Mouse (Mus musculus) WW6 (cell line): ENCODE data around the gene Golph3l.
A peak's percentile ranks its signal among the peaks of the same experiment; 100 is the strongest.
"Not testable (repeated sequence)": the region's sequence is repeated elsewhere in the genome, so short reads cannot be mapped to it uniquely, and the experiment has no call there.

Experiments used
- DNase-seq: peaks from one replicate; pipeline ENCODE4 v3.0.0-alpha.2; 2013; ENCODE audit warnings: low read depth, low spot score

Gene Golph3l

DNA sequence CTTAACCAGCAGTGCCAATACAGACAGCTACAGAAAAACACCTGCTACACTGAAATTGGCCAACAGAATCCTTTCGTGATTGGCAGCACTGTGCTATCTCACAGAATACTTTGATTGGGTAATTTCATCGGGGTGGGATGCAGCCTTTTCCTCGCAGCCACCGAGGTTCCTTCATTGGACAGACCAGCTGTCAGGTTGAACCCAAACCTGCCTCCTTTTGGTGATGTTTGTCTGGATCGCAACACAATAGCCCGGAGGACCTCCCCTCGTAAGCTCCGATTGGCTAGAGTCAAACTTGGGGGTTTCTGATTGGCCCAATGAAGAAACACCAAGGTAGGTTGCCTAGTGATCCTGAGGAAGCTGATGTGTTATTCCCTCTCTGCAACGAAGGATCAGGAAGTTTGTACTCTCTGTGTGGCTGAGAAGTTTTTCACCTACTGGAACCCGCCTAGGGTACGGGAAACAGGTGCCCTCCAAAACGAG is at the start of gene Golph3l:
Golph3l (plus strand) TSS at position 331 of the 483 bp plus-strand sequence.
- peak; percentile 90 for DNase-seq

DNA sequence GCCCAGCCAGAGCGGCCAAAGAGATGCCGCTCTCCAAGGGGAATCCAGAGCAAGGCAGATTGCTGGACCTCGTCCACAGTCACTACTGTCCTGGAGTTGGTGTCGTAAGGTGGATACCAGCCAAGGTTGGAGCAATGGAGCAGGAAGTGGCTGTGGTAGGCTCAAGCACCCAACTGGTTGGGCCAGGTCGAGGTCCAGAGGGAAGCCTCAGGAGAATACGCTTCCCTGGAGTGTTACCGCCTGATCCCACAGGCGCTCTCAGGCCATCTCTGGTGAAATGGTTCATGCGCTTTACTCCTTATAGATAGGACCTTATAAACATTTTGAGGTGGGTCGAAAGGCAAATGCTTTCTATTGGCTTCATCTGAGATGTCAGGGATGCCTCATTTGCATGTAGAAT is 49.8 kb upstream of the Golph3l start:
- no peak for DNase-seq

DNA sequence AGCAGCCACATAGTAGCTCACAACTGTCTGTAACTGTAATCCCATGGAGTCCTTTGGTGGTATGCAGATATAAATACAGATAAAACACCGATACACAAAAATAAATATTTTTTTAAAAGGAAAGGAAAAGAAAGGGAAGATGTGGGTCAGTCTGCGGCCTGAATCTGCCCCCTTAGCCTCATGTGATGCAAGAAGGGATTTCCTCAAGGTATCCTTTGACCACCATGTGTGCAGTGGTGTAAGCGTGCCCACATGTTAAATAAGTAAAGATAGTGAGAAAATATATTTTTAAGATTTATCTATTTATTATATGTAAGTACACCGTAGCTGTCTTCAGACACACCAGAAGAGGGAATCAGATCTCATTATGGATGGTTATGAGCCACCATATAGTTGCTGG is 48.9 kb upstream of the Golph3l start:
- no peak for DNase-seq

- DNase-seq: not testable (repeated sequence)
These were observed 47.5 kb upstream of the Golph3l start for GRCm38 (mm10) chr3:95541186-95541585.

DNA sequence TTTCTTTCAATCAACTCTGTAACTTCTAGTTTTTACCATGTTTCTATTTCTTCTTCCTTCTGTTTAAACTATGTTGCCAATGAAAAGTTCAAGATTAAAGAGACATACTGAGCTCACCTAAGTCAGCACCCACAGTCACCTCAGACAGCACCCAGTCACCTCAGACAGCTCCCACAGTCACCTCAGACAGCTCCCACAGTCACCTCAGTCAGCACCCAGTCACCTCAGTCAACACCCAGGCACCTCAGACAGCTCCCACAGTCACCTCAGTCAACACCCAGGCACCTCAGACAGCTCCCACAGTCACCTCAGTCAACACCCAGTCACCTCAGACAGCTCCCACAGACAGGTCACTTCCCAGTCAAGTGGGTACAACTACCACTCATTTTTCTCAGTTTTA is 46.6 kb upstream of the Golph3l start:
- no peak for DNase-seq

DNA sequence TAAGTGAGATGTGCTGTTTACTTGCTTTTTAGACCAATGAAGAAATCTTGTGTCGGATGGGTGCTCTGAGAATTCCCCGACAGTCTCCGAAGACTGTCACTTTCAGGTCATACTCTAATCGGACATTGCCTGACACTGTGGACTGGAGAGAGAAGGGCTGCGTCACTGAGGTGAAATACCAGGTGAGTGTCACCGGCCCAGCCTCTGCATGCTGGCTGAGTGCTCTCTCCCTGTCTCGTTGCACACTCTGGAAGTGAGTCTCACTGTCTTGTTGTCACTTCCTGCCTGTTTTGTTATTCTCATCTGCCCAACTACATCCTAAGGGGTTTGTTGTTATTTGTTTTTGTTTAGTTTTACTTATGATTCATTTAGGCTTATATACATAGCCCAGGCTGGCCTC is 45.8 kb upstream of the Golph3l start:
- DNase-seq: no peak

DNA sequence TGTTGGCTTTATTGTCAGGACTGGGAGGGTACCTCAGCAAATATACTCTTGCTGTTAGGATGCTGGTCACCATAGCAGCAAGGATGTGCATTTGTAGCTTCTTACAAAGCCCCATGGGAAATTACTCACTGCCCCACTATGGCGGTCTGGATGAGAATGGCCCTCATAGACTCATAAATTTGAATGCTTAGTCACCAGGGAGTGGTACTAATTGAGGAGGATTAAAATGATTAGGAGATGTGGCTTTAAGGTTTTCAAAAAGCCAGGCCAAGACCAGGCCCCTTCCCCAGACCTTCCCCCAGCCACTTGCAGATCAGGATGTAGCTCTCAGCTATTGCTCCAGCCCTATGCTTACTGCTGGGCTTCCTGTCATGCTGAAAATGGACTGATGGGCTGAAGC is 38.6 kb upstream of the Golph3l start:
- DNase-seq: no peak

DNA sequence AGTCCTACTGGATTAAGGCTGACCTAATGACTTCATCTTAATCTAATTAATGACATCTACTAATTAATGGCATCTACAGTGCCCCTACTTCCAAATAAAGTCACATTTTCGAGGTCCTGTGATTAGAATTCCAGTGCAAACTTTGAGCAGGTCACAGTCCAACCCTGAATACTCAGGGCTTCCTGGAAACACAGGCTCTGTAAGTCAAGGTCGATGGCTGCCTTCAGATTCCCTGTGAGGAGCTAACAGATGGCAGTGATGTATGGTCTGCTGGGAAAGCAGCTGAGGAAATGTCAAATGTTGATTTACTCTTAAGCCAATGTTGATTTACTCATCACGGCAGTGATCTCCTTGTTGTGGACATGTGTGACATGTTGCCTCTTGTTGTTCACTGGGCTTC is 34.7 kb upstream of the Golph3l start:
- DNase-seq: no peak

- DNase-seq: peak; percentile 40
These were observed 29.3 kb upstream of the Golph3l start, which contains the start of gene Hormad1 for GRCm38 (mm10) chr3:95559437-95559836. Gene Hormad1, plus strand, starts transcription at chr3:95559677.

DNA sequence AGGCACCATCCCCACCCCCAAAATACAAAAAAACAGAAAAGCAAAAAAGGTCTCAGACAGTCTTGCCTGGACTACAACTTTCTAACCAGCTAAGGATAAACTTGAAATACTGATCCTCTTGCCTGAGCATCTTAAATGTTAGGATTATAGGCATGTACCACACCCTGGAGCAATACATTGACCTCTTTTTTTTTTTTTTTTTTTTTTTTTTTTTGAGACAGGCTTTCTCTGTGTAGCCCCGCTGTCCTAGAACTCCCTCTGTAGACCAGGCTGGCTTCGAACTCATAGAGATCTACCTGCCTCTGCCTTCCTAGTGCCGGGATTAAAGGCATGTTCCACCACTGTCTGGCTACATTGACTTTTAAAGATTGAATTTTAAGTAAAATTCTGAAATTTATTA is 28.0 kb upstream of the Golph3l start:
- DNase-seq: no peak

DNA sequence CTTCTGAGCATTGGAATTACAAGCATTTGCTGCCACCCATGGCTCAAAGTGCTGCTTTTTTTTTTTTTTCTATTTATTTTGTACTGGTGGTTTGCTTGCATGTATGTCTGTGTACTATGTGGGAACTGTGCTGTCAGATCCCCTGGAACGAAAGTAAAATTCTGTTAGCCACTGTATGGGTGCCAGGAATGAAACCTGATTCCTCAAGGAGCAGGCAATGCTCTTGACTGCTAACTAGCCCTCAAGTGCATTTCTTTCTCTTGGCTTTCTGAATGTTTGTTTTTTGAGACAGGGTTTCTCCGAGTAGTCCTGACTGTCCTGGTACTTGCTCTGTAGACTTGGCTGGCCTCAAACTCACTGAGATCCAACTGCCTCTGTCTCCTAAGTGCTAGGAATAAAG is 26.9 kb upstream of the Golph3l start:
- no peak for DNase-seq

DNA sequence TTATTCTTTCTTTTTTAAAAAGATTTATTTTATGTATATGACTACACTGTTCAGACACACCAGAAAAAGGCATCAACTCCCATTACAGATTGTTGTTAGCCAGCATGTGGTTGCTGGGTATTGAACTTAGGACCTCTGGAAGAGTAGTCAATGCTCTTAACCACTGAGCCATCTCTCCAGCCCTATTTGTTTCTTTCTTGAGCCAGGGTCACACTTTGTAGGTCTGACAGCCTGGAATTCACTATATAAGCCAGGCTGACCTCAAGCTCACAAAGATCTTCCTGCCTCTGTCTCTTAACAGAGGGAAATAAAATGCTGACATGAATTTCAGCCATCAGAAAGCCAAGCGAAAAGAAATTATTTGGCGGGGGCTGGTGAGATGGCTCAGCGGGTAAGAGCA is 19.1 kb upstream of the Golph3l start:
- no peak for DNase-seq

- DNase-seq: no peak
These were observed 755 bp upstream of the Golph3l start for GRCm38 (mm10) chr3:95587754-95588603.

DNA sequence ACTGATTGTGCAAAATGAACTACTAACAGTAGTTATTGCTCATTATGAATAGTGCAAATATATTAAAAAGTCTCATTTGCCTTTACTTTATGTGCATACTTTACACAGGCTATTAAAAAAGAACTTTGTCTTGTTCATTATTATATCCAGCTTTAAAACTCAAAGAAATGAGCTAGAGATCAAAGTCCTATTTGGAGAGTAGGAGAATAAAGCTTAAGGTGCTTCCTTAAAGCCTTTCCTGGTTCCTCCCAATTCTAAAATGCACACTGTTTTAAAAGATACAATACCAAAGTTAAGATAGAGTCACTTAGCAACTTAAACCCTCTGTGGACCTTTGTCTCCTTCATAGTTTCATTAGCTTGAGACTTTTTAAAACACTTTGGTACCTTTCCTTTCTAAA is 10.0 kb downstream of the Golph3l start:
- DNase-seq: no peak

DNA sequence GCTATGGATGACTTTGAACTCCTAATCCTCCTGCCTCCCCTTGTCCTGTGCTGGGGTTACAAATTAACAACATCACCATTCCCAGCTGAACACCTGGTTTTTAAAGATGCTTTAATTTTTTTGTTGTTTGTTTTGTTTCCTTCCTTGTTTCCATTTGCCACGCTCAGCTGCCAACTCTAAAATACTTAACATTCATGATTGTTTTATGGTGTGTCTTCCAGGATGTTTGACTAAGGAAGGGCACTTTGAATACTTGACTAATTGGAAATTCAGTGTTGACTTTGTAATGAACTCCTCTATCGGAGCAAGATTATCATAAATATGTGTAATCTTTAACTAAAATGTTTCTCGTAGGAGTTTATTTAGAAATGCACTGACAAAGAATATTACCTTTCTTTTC is 12.6 kb downstream of the Golph3l start:
- DNase-seq: no peak

DNA sequence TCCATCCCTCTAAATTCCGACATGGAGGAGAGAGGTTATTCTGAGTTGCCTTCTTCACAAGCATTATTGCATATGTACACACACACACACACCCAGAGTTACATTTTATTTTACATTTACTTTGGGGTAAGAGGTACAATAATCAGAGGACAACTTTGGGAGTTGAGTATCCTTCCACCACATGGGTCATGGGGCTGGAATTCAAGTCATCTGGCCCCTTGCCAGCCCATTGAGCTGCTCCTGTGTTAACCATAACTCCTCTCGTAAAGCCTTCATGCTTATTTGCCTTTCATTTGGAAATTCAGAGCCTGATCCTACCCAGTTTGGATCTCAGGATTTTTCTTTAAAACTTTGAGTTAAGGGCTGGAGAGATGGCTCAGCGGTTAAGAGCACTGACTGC is 17.4 kb downstream of the Golph3l start:
- no peak for DNase-seq

- no peak for DNase-seq
These were observed 20.5 kb downstream of the Golph3l start for GRCm38 (mm10) chr3:95609195-95609594.

DNA sequence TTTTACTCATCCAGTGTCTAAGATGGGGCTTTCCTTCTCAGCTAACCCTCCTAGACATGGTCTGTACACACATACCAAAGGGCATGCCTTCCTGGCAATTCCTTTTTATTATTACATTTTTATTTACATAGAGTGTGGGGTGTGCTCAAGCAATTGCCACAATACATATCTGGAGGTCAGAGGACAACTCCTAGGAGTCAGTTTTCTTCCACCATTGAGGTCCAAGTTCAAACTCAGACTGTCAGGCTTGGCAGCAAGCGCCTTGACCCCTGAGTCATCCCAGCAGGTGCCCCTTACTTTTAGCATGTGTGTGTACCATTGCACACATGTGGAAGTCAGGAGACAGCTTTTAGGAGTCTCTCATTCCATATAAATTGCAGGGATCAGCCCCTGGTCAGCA is 25.3 kb downstream of the Golph3l start:
- no peak for DNase-seq

- DNase-seq: no peak
These were observed 29.8 kb downstream of the Golph3l start for GRCm38 (mm10) chr3:95618511-95618910.

GRCm38 (mm10) chr3:95621241-95621640 is 32.5 kb downstream of the Golph3l start:
- no peak for DNase-seq

DNA sequence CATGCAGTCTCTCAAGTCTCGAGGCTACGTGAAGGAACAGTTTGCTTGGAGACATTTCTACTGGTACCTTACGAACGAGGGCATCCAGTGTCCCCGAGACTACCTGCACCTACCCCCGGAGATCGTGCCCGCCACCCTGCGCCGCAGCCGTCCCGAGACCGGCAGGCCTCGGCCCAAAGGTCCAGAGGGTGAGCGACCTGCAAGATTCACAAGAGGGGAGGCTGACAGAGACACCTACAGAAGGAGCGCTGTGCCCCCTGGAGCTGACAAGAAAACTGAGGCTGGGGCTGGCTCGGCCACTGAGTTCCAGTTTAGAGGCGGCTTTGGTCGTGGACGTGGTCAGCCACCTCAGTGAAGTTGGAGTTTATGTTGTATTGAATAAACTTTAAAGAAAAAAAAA is 33.7 kb downstream of the Golph3l start:
- not testable (repeated sequence) for DNase-seq

GRCm38 (mm10) chr3:95623551-95623950 is 34.8 kb downstream of the Golph3l start:
- no peak for DNase-seq

GRCm38 (mm10) chr3:95623991-95624515 is 35.3 kb downstream of the Golph3l start:
- DNase-seq: not testable (repeated sequence)
